Mouse (Mus musculus): ENCODE measurements around the gene Spen.

DNA sequence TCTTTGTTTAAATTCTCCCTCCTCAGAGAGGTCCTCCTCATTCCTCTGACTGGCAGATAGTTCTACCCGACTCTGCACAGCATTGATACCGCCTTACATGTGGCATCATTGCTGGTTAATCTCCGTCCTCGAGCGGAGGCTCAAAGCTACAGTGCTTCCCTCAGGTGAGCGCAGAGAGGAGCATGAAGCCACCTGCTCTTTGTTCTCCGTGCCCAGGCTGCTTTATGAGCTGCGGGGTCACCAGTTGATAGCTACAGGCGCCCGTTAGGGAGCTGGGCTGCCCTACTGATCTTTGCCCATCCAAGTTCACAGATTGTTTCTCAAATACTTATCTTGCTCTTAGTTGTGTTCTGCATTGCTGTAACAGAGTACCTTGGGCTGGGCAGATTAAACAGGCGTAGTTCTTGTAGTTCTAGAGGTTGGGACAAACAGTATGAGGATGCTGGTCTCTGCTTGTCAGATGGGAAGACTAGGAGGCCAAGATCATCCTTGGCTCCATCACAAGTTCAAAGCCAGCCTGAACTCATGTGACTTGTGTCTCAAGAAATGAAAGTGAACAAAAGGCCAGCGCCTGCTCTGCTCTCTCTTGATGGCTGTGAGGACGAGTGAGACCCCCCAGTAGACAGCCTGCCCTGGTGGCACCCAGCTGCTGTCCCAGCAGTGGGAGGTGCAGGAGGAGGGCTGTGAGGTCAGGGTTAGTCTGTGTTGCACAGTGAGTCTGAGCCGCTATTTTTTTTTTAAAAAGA is 82.0 kb downstream of the Spen start:
- no peak for TF ChIP-seq EP300 (IDR thresholded peaks at IDR 0.05)
- TF ChIP-seq CTCF (IDR thresholded peaks at IDR 0.05) = no peak
